Mouse (Mus musculus) induced T-regulatory cell, adult 2 months (primary cell): Measurements from ENCODE around the gene Rnf40.

Source experiments
- DNase-seq: peaks from one replicate; pipeline ENCODE4 v3.0.0-alpha.2; 2012; ENCODE audit warnings: low read depth

Gene Rnf40

GRCm38 (mm10) chr7:127588011-127588871 lies at the start of gene Rnf40, which contains the start of gene Ccdc189:
Rnf40 (plus strand) TSS chr7:127588767.
Ccdc189 (minus strand) TSS chr7:127588595.
- DNase-seq, result peak; percentile 98

GRCm38 (mm10) chr7:127541671-127542070 lies 46.9 kb upstream of the Rnf40 start:
- DNase-seq, result no peak

GRCm38 (mm10) chr7:127549116-127549835 lies 39.3 kb upstream of the Rnf40 start:
- no peak for DNase-seq

GRCm38 (mm10) chr7:127551558-127551957 lies 37.0 kb upstream of the Rnf40 start:
- DNase-seq, result no peak

GRCm38 (mm10) chr7:127560580-127560979 lies 28.0 kb upstream of the Rnf40 start:
- DNase-seq, result no peak

GRCm38 (mm10) chr7:127561340-127561858 lies 27.2 kb upstream of the Rnf40 start, which contains the start of gene Tmem265:
Tmem265 (plus strand) TSS chr7:127561390.
- DNase-seq, result no peak

GRCm38 (mm10) chr7:127564381-127565150 lies 24.0 kb upstream of the Rnf40 start:
- no peak for DNase-seq

GRCm38 (mm10) chr7:127572895-127573471 lies 15.6 kb upstream of the Rnf40 start, which contains the start of gene Phkg2:
Phkg2 (plus strand) TSS chr7:127573340.
- peak; percentile 96 for DNase-seq

GRCm38 (mm10) chr7:127573503-127574008 lies 15.0 kb upstream of the Rnf40 start:
- no peak for DNase-seq

- DNase-seq, result peak; percentile 54
Observed at GRCm38 (mm10) chr7:127574115-127574514, 14.5 kb upstream of the Rnf40 start.

- no peak for DNase-seq
Observed at GRCm38 (mm10) chr7:127583260-127583659, 5.3 kb upstream of the Rnf40 start.

GRCm38 (mm10) chr7:127585031-127585430 lies 3.5 kb upstream of the Rnf40 start:
- DNase-seq, result no peak

GRCm38 (mm10) chr7:127586149-127586548 lies 2.4 kb upstream of the Rnf40 start:
- no peak for DNase-seq

- no peak for DNase-seq
Observed at GRCm38 (mm10) chr7:127587196-127587595, 1.4 kb upstream of the Rnf40 start.

- no peak for DNase-seq
Observed at GRCm38 (mm10) chr7:127588901-127589300, 334 bp downstream of the Rnf40 start.

GRCm38 (mm10) chr7:127589637-127590036 lies 1.1 kb downstream of the Rnf40 start:
- no peak for DNase-seq

- DNase-seq, result no peak
Observed at GRCm38 (mm10) chr7:127591108-127591507, 2.5 kb downstream of the Rnf40 start.

GRCm38 (mm10) chr7:127592575-127592974 lies 4.0 kb downstream of the Rnf40 start:
- no peak for DNase-seq

- no peak for DNase-seq
Observed at GRCm38 (mm10) chr7:127596747-127597146, 8.2 kb downstream of the Rnf40 start.

- DNase-seq, result no peak
Observed at GRCm38 (mm10) chr7:127600612-127601011, 12.0 kb downstream of the Rnf40 start.

- DNase-seq, result no peak
Observed at GRCm38 (mm10) chr7:127601735-127602134, 13.2 kb downstream of the Rnf40 start.
